Comparison of ENCODE assay signal across 8 mouse cellular contexts in the genomic region with DNA sequence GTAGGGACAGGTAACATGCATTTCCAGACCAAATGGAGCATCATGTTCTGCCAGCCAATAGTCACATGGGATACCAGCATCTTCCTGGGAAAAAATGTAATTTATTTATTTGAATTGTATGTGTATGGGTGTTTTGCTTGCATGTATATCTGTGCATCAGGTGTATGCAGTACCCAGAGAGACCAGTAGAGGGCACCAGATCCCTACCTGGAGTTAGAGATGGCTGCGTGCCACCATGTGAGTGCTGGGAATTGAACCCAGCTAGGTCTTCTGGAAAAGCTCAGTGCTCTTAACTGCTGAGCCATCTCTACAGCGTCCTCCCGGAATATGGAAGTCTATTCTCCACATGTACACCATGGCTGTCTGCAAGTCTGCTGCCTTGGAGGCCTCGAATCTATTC. TPM values are rescaled to one million over a fixed set of nuclear protein-coding genes. Genes with fewer than 3 reads are reported as not detected.
DNase-seq lines count a peak whose midpoint lies in the region; ATAC-seq and TF ChIP-seq lines count a peak whose summit lies in the region.

No protein-coding gene starts in this region.

- TF ChIP-seq POLR2A in cortical plate, adult 2 months (IDR thresholded peaks at IDR 0.05; ENCODE audit: extremely low read depth, insufficient read depth, low read length) = no peak

- no peak overlapping the region for H3K4me2 ChIP-seq in kidney, postnatal 0 days (ENCODE audit: low read length)
- H3K4me2 ChIP-seq in kidney, embryonic 14.5 days (replicated peaks; ENCODE audit: low read depth, low read length) = no peak overlapping the region

- no peaks in the 10 kb centered on the region for H3K4me1 ChIP-seq in kidney, postnatal 0 days (replicated peaks; ENCODE audit: insufficient read depth, low read length)
- H3K4me1 ChIP-seq in kidney, embryonic 14.5 days (ENCODE audit: control insufficient read depth, insufficient read depth, low read length) = no peaks in the 10 kb centered on the region
- H3K4me1 ChIP-seq in cortical plate, adult 2 months (ENCODE audit: control insufficient read depth, insufficient read depth, low read length) = no peaks in the 10 kb centered on the region

- no peaks in the 10 kb centered on the region for H3K9me3 ChIP-seq in kidney, postnatal 0 days (replicated peaks; ENCODE audit: low read length)
- H3K9me3 ChIP-seq in kidney, embryonic 14.5 days (ENCODE audit: control insufficient read depth, low read length) = no peaks in the 10 kb centered on the region

- H3K27ac ChIP-seq in kidney, postnatal 0 days = no peak overlapping the region
- H3K27ac ChIP-seq in kidney, embryonic 14.5 days (ENCODE audit: low read depth, low read length) = no peak overlapping the region
- no peak overlapping the region for H3K27ac ChIP-seq in cortical plate, adult 2 months (ENCODE audit: insufficient read depth, low read length)

- no peak overlapping the region for H3K9ac ChIP-seq in kidney, postnatal 0 days (ENCODE audit: low read depth, low read length)
- no peak overlapping the region for H3K9ac ChIP-seq in kidney, embryonic 14.5 days (ENCODE audit: low read depth, low read length)

- peak; percentile 44 for DNase-seq in adrenal gland, postnatal 10 days
- DNase-seq in adrenal gland, postnatal 25 days = no peak
- DNase-seq in kidney, postnatal 0 days (ENCODE audit: low spot score) = no peak
- peak; percentile 23 for DNase-seq in A20 (ENCODE audit: low read depth, low spot score)
- DNase-seq in frontal cortex, postnatal 36 days (ENCODE audit: low spot score in 2 of 2) = no peak
- DNase-seq in spleen, postnatal 14 days (ENCODE audit: low spot score in 2 of 2) = no peak

- no peaks in the 10 kb centered on the region for H3K36me3 ChIP-seq in kidney, postnatal 0 days (ENCODE audit: insufficient read depth, low read length)
- no peaks in the 10 kb centered on the region for H3K36me3 ChIP-seq in kidney, embryonic 14.5 days (ENCODE audit: control insufficient read depth, insufficient read depth, low read length)

- H3K27me3 ChIP-seq in kidney, postnatal 0 days (ENCODE audit: insufficient read depth, low read length) = no peaks in the 10 kb centered on the region
- no peaks in the 10 kb centered on the region for H3K27me3 ChIP-seq in kidney, embryonic 14.5 days (ENCODE audit: control insufficient read depth, insufficient read depth, low read length)

- no peak for ATAC-seq in kidney, postnatal 0 days (replicated peaks; ENCODE audit: low FRiP score, low read depth)
- no peak for ATAC-seq in kidney, embryonic 14.5 days (ENCODE audit: low FRiP score, low TSS enrichment)

- TF ChIP-seq CTCF in kidney, postnatal 0 days (IDR thresholded peaks at IDR 0.05; ENCODE audit: low read depth) = peak; percentile 61
- peak; percentile 52 for TF ChIP-seq CTCF in cortical plate, adult 2 months (IDR thresholded peaks at IDR 0.05; ENCODE audit: extremely low read depth, insufficient read depth, low read length)

- WGBS in kidney, postnatal 0 days = 82% methylated on average over 4 of the region's 4 CpGs
- 85% methylated on average over 4 of the region's 4 CpGs for WGBS in kidney, embryonic 14.5 days

- no peak overlapping the region for H3K4me3 ChIP-seq in kidney, postnatal 0 days (replicated peaks; ENCODE audit: low read depth, low read length)
- no peak overlapping the region for H3K4me3 ChIP-seq in kidney, embryonic 14.5 days (ENCODE audit: low read length)
- H3K4me3 ChIP-seq in cortical plate, adult 2 months (ENCODE audit: insufficient read depth, low read length) = no peak overlapping the region

RNA-seq across cellular contexts. Expression of a gene that starts 8.2 kb away (rescaled TPM):
- total RNA-seq in adrenal gland, postnatal 10 days (2021) = 10 to 100 TPM; 13.8 to 14.0 TPM
- total RNA-seq in adrenal gland, postnatal 25 days (2021) = 36.6 and 36.9 TPM in 2 replicates
- 1.9 and 2.0 TPM in 2 replicates for polyA plus RNA-seq in kidney, postnatal 0 days (2015; fragmentation: Nextera tagmentation; extraction: Ambion mirVana)
- polyA plus RNA-seq in kidney, embryonic 14.5 days (2014; fragmentation: Nextera tagmentation; extraction: Ambion mirVana) = 2.3 and 2.7 TPM in 2 replicates
- 59.9 and 61.7 TPM in 2 replicates for polyA plus RNA-seq in cortical plate, adult 2 months (2012; rRNA removed)

Comparison
In these comparisons a context has a peak if more than half of its experiments do, and no peak if none do; other contexts are left out.
1. DNase-seq: peak in adrenal gland, postnatal 10 days (single experiment) and A20 (single experiment); none in adrenal gland, postnatal 25 days (single experiment), kidney, postnatal 0 days (single experiment), frontal cortex, postnatal 36 days (0 of 2) and spleen, postnatal 14 days (0 of 2).
2. RNA of a gene that starts 8.2 kb away (polyA plus RNA-seq): 59.9 to 61.7 TPM in cortical plate, adult 2 months; 2.3 to 2.7 TPM in kidney, embryonic 14.5 days and 1.9 to 2.0 TPM in kidney, postnatal 0 days; every median in the first group is over 10 times any median in the second.